Mouse (Mus musculus): ENCODE data around the gene Ngrn.

GRCm38 (mm10) chr7:80220237-80220797, 40.7 kb upstream of the Ngrn start:
- TF ChIP-seq CTCF (IDR thresholded peaks at IDR 0.05; ENCODE audit: extremely low read depth, insufficient read length, insufficient replicate concordance, low read depth, low read length) (no peak), POLR2A (IDR thresholded peaks at IDR 0.05; ENCODE audit: low read depth, low read length) (no peak)

Data from small intestine, adult 2 months (tissue).